Mouse (Mus musculus) CH12.LX (cell line): ENCODE data around the gene Trim71.

Experiments used
- CHD2 ChIP-seq: IDR thresholded peaks from 2 replicates; pipeline ENCODE4 v1.6.1; 2011; ENCODE audit warnings: low read length, improper control_type of control experiment
- CTCF ChIP-seq, 2 experiments: IDR thresholded peaks in 1 of 2; conservative IDR thresholded peaks in 1 of 2; 2 replicates each; pipeline ENCODE4 v1.5.1; 2011 to 2012; ENCODE audit warnings: low read depth in 2 of 2, low read length in 2 of 2, improper control_type of control experiment in 1 of 2, inconsistent platforms in 1 of 2, mild to moderate bottlenecking in 1 of 2, moderate library complexity in 1 of 2
- EP300 ChIP-seq: IDR thresholded peaks from 2 replicates; pipeline ENCODE4 v1.6.1; 2011; ENCODE audit warnings: low read length, improper control_type of control experiment
- GABPA ChIP-seq: IDR thresholded peaks from 2 replicates; pipeline ENCODE4 v1.6.1; 2012; ENCODE audit warnings: low read depth, low read length, improper control_type of control experiment, inconsistent platforms; ENCODE audit not compliant: insufficient replicate concordance
- HCFC1 ChIP-seq: IDR thresholded peaks from 2 replicates; pipeline ENCODE4 v1.6.1; 2012; ENCODE audit warnings: low read depth, mild to moderate bottlenecking, inconsistent platforms, low read length, improper control_type of control experiment
- KAT2A ChIP-seq: IDR thresholded peaks from 2 replicates; pipeline ENCODE4 v1.6.1; 2012; ENCODE audit warnings: low read length, improper control_type of control experiment, inconsistent platforms; ENCODE audit not compliant: insufficient replicate concordance
- MYC ChIP-seq: IDR thresholded peaks from 2 replicates; pipeline ENCODE4 v1.6.1; 2011; ENCODE audit warnings: low read depth, mild to moderate bottlenecking, improper control_type of control experiment, low read length
- NELFE ChIP-seq: IDR thresholded peaks from 2 replicates; pipeline ENCODE4 v1.6.1; 2011; ENCODE audit warnings: low read depth, low read length, improper control_type of control experiment
- NRF1 ChIP-seq: IDR thresholded peaks from 2 replicates; pipeline ENCODE4 v1.6.1; 2014; ENCODE audit warnings: low read depth, mild to moderate bottlenecking, inconsistent platforms, low read length, improper control_type of control experiment, moderate library complexity
- POLR2A ChIP-seq: IDR thresholded peaks from 2 replicates; pipeline ENCODE4 v1.6.1; 2011; ENCODE audit warnings: low read depth, mild to moderate bottlenecking, improper control_type of control experiment, low read length
- UBTF ChIP-seq: IDR thresholded peaks from 2 replicates; pipeline ENCODE4 v1.6.1; 2012; ENCODE audit warnings: low read depth, mild to moderate bottlenecking, inconsistent platforms, low read length, improper control_type of control experiment, moderate library complexity
- ZMIZ1 ChIP-seq: IDR thresholded peaks from 2 replicates; pipeline ENCODE4 v1.6.1; 2012; ENCODE audit warnings: low read depth, mild to moderate bottlenecking, inconsistent platforms, low read length, improper control_type of control experiment

GRCm38 (mm10) chr9:114468217-114468616 lies 96.0 kb downstream of the Trim71 start:
- no peak for TF ChIP-seq EP300
- TF ChIP-seq MYC: no peak
- no peak for TF ChIP-seq CTCF (conservative IDR thresholded peaks at IDR 0.05 in 1 of 2, IDR thresholded peaks at IDR 0.05 in 1 of 2; ENCODE audit: low read depth in 2 of 2, low read length in 2 of 2)
- TF ChIP-seq POLR2A: no peak
- TF ChIP-seq CHD2: no peak
- no peak for TF ChIP-seq ZMIZ1
- TF ChIP-seq KAT2A: no peak
- no peak for TF ChIP-seq GABPA
- no peak for TF ChIP-seq UBTF
- TF ChIP-seq NELFE: no peak
- no peak for TF ChIP-seq NRF1
- TF ChIP-seq HCFC1: no peak
